Mouse (Mus musculus) lung, postnatal 0 days (tissue): ENCODE measurements around the gene Syne3.

Experiments
- CTCF ChIP-seq: IDR thresholded peaks from 2 replicates; pipeline ENCODE4 v1.5.1; 2016; ENCODE audit warnings: antibody characterized with exemption, mild to moderate bottlenecking
- EP300 ChIP-seq: IDR thresholded peaks from 2 replicates; pipeline ENCODE4 v1.6.1; 2016; ENCODE audit warnings: antibody characterized with exemption, mild to moderate bottlenecking, control low read depth

GRCm38 (mm10) chr12:104987936-104988335, 21.7 kb downstream of the Syne3 start:
- TF ChIP-seq CTCF (no peak), EP300 (no peak)
